Mouse (Mus musculus) liver, embryonic 13.5 days (tissue): ENCODE results near the gene Baz1b. TPM values are rescaled to one million over a fixed set of nuclear protein-coding genes. Genes with fewer than 3 reads are reported as not detected.

Source experiments
- ATAC-seq: fragments of 200-750 bp; cut with Nextera tagmentation; 2 replicates; pipeline ENCODE4 v1.8.0; 2017; ENCODE audit warnings: low read depth, mild to moderate bottlenecking, moderate number of reproducible peaks, moderate library complexity
- DNase-seq: peaks from one replicate; pipeline ENCODE4 v3.0.0; 2022
- H3K27ac ChIP-seq: fragments of 300-500 bp; sonication (generic); 2 replicates; pipeline ENCODE4 v1.5.1; 2015; ENCODE audit warnings: moderate library complexity, mild to moderate bottlenecking, inconsistent platforms
- H3K27me3 ChIP-seq: fragments of 300-500 bp; sonication (generic); 2 replicates; pipeline ENCODE4 v1.6.1; 2015; ENCODE audit warnings: mild to moderate bottlenecking, inconsistent platforms
- H3K36me3 ChIP-seq: fragments of 300-500 bp; sonication (generic); 2 replicates; pipeline ENCODE4 v1.6.1; 2015; ENCODE audit warnings: mild to moderate bottlenecking, inconsistent platforms
- H3K4me1 ChIP-seq: fragments of 300-500 bp; sonication (generic); replicated peaks from 2 replicates; pipeline ENCODE4 v1.6.1; 2015; ENCODE audit warnings: inconsistent platforms
- H3K4me2 ChIP-seq: fragments of 300-500 bp; sonication (generic); 2 replicates; pipeline ENCODE4 v1.6.1; 2015; ENCODE audit warnings: inconsistent platforms, mild to moderate bottlenecking, moderate library complexity
- H3K4me3 ChIP-seq: fragments of 300-500 bp; sonication (generic); replicated peaks from 2 replicates; pipeline ENCODE4 v1.5.1; 2015; ENCODE audit warnings: mild to moderate bottlenecking, inconsistent platforms
- H3K9ac ChIP-seq: fragments of 300-500 bp; sonication (generic); 2 replicates; pipeline ENCODE4 v1.6.1; 2015; ENCODE audit warnings: mild to moderate bottlenecking, inconsistent platforms
- H3K9me3 ChIP-seq: fragments of 300-500 bp; sonication (generic); replicated peaks from 2 replicates; pipeline ENCODE4 v1.6.1; 2016; ENCODE audit warnings: inconsistent platforms
- WGBS: fragments of 180-500 bp; shearing (Covaris S2); methylation state at CpG from one replicate; pipeline ENCODE4 v1.1.7; 2015; ENCODE audit not compliant: insufficient replicate concordance; 5-methylcytosine and 5-hydroxymethylcytosine counted together
- microRNA-seq: library from miRNA; unstranded; fragments of <30 nt; microRNA quantifications from one replicate; pipeline ENCODE4, GENCODE M21; 2016
- polyA plus RNA-seq: library from polyadenylated mRNA; unstranded; fragments of >200 nt; fragmentation: Nextera tagmentation; extraction: Ambion mirVana; gene quantifications from 2 replicates; pipeline ENCODE4 v1.2.1, GENCODE M21; 2015

The Baz1b gene
- polyA plus RNA-seq, 1 experiment from 2014 or later, result 21.4 TPM

GRCm38 (mm10) chr5:135285211-135285610, 98.1 kb downstream of the Baz1b start:
- Histone ChIP-seq H3K27ac (no peak overlapping the region), H3K9ac (no peak overlapping the region), H3K4me3 (no peak overlapping the region), H3K9me3 (no peaks in the 10 kb centered on the region), H3K4me1 (no peaks in the 10 kb centered on the region), H3K4me2 (no peak overlapping the region), H3K27me3 (no peaks in the 10 kb centered on the region), H3K36me3 (no peaks in the 10 kb centered on the region)
- 63% methylated on average over 3 of the region's 3 CpGs for WGBS
- ATAC-seq (no peak), DNase-seq (no peak)

GRCm38 (mm10) chr5:135286185-135286584, 99.1 kb downstream of the Baz1b start:
- ATAC-seq, result no peak
- WGBS, result 0% methylated on average over 6 of the region's 6 CpGs
- Histone ChIP-seq H3K4me2 (no peak overlapping the region), H3K4me3 (no peak overlapping the region), H3K36me3 (no peaks in the 10 kb centered on the region), H3K27me3 (no peaks in the 10 kb centered on the region), H3K9ac (no peak overlapping the region), H3K27ac (no peak overlapping the region), H3K9me3 (no peaks in the 10 kb centered on the region), H3K4me1 (no peaks in the 10 kb centered on the region)
- peak; percentile 34 for DNase-seq

- Histone ChIP-seq H3K9me3 (no peaks in the 10 kb centered on the region), H3K4me2 (no peak overlapping the region), H3K4me3 (no peak overlapping the region), H3K4me1 (no peaks in the 10 kb centered on the region), H3K36me3 (no peaks in the 10 kb centered on the region), H3K9ac (no peak overlapping the region), H3K27ac (no peak overlapping the region), H3K27me3 (no peaks in the 10 kb centered on the region)
- 68% methylated on average over 5 of the region's 5 CpGs for WGBS
- ATAC-seq (no peak), DNase-seq (no peak)
Observed at GRCm38 (mm10) chr5:135286926-135287325, 99.9 kb downstream of the Baz1b start.

GRCm38 (mm10) chr5:135290703-135291102, 103.6 kb downstream of the Baz1b start:
- H3K36me3 ChIP-seq, result no peaks in the 10 kb centered on the region
- H3K9ac ChIP-seq, result no peak overlapping the region
- WGBS, result 45% methylated on average over 6 of the region's 6 CpGs
- no peak overlapping the region for H3K27ac ChIP-seq
- DNase-seq (no peak), ATAC-seq (no peak)
- no peak overlapping the region for H3K4me2 ChIP-seq
- H3K4me3 ChIP-seq, result no peak overlapping the region
- H3K27me3 ChIP-seq, result no peaks in the 10 kb centered on the region
- no peaks in the 10 kb centered on the region for H3K9me3 ChIP-seq
- H3K4me1 ChIP-seq, result no peaks in the 10 kb centered on the region

DNA sequence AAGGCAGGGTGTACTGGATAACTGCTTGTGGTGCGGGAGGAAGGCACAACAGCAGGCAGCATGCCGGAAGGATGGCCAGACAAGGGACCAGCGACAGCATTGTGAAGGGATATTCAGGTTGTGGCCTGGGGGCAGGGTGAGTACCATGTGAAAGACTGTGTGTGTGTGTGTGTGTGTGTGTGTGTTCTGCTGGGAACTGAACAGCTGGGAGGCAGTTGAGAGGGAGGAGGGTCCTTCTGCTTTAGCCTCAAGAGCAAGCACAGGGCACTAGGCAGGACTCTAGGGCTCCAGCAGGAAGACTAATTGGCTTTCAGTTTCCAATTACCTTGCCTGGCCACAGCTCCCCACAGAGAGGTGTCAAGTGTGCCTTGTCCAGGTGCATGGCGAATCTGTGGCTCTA, 104.1 kb downstream of the Baz1b start:
- ATAC-seq, result no peak
- 55% methylated on average over 4 of the region's 4 CpGs for WGBS
- no peak overlapping the region for H3K9ac ChIP-seq
- no peak overlapping the region for H3K27ac ChIP-seq
- H3K4me2 ChIP-seq, result no peak overlapping the region
- H3K9me3 ChIP-seq, result no peaks in the 10 kb centered on the region
- H3K36me3 ChIP-seq, result no peaks in the 10 kb centered on the region
- H3K4me3 ChIP-seq, result no peak overlapping the region
- no peaks in the 10 kb centered on the region for H3K4me1 ChIP-seq
- no peaks in the 10 kb centered on the region for H3K27me3 ChIP-seq
- no peak for DNase-seq

GRCm38 (mm10) chr5:135292001-135292400, 104.9 kb downstream of the Baz1b start:
- Histone ChIP-seq H3K9me3 (no peaks in the 10 kb centered on the region), H3K4me2 (no peak overlapping the region), H3K27me3 (no peaks in the 10 kb centered on the region), H3K4me3 (no peak overlapping the region), H3K9ac (no peak overlapping the region), H3K4me1 (no peaks in the 10 kb centered on the region), H3K27ac (no peak overlapping the region), H3K36me3 (no peaks in the 10 kb centered on the region)
- DNase-seq (no peak), ATAC-seq (no peak)
- 49% methylated on average over 2 of the region's 2 CpGs for WGBS

Small RNA genes lying within 50 kb of the gene (microRNA-seq; reads per million reads assigned to microRNA genes)
- not detected for gene Gm25315

Other genes starting within 250 kb of the Baz1b start
- 0.15 and 0.32 TPM in 2 replicates for gene Cldn4, start 240.3 kb upstream of the Baz1b start, polyA plus RNA-seq
- gene Cldn3, start 201.1 kb upstream of the Baz1b start, polyA plus RNA-seq, result 0.38 and 0.74 TPM in 2 replicates
- gene Abhd11, start 178.1 kb upstream of the Baz1b start, polyA plus RNA-seq, result 37.0 and 37.3 TPM in 2 replicates
- gene Stx1a, start 163.8 kb upstream of the Baz1b start, polyA plus RNA-seq, result 1.3 and 1.5 TPM in 2 replicates
- gene Dnajc30, start 123.1 kb upstream of the Baz1b start, polyA plus RNA-seq, result 15.2 and 16.5 TPM in 2 replicates
- 82.4 and 92.4 TPM in 2 replicates for gene Bud23, start 122.3 kb upstream of the Baz1b start, polyA plus RNA-seq
- 0.25 and 0.47 TPM in 2 replicates for gene Vps37d, start 109.0 kb upstream of the Baz1b start, polyA plus RNA-seq
- 8.5 and 9.5 TPM in 2 replicates for gene Mlxipl, start 97.4 kb upstream of the Baz1b start, polyA plus RNA-seq
- gene Tbl2, start 37.6 kb upstream of the Baz1b start, polyA plus RNA-seq, result 13.1 and 13.6 TPM in 2 replicates
- 34.5 and 41.1 TPM in 2 replicates for gene Bcl7b, start 19.0 kb upstream of the Baz1b start, polyA plus RNA-seq
- gene Fzd9, start 64.0 kb downstream of the Baz1b start, polyA plus RNA-seq, result 0.43 and 0.59 TPM in 2 replicates
- not detected in 2 replicates for gene Fkbp6, start 162.8 kb downstream of the Baz1b start, polyA plus RNA-seq
- not detected in 2 replicates for gene Trim50, start 166.0 kb downstream of the Baz1b start, polyA plus RNA-seq
- gene Nsun5, start 182.7 kb downstream of the Baz1b start, polyA plus RNA-seq, result 24.9 and 25.3 TPM in 2 replicates
- gene Pom121, start 207.3 kb downstream of the Baz1b start, polyA plus RNA-seq, result 6.4 and 6.7 TPM in 2 replicates